Mouse (Mus musculus): ENCODE data around the gene Olfr66. TPM values are rescaled to one million over a fixed set of nuclear protein-coding genes. Genes with fewer than 3 reads are reported as not detected.

The Olfr66 gene
- polyA plus RNA-seq (2021; fragmentation: Nextera tagmentation): not detected in 2 replicates
- long read RNA-seq, experiment 1: 0 reads
- long read RNA-seq, experiment 2: 0 reads

GRCm38 (mm10) chr7:103886152-103886551 is at the start of gene Olfr66:
Olfr66 (minus strand) TSS chr7:103886252.

GRCm38 (mm10) chr7:103934264-103934663 is 48.2 kb upstream of the Olfr66 start, which contains the start of gene Olfr632:
Olfr632 (plus strand) TSS chr7:103934347.

GRCm38 (mm10) chr7:103928525-103928924 is 42.5 kb upstream of the Olfr66 start, which contains the start of gene Olfr631:
Olfr631 (plus strand) TSS chr7:103928825.

GRCm38 (mm10) chr7:103903187-103903586 is 17.1 kb upstream of the Olfr66 start, which contains the start of gene Olfr65:
Olfr65 (plus strand) TSS chr7:103903487.

GRCm38 (mm10) chr7:103894385-103894784 is 8.3 kb upstream of the Olfr66 start, which contains the start of gene Olfr64:
Olfr64 (minus strand) TSS chr7:103894485.

GRCm38 (mm10) chr7:103853090-103853489 is 33.0 kb downstream of the Olfr66 start, which contains the start of gene Hbb-y:
Hbb-y (minus strand) TSS chr7:103853216.

GRCm38 (mm10) chr7:103843034-103843433 is 43.0 kb downstream of the Olfr66 start, which contains the start of gene Hbb-bh1:
Hbb-bh1 (minus strand) TSS chr7:103843164.

GRCm38 (mm10) chr7:103840268-103840667 is 45.8 kb downstream of the Olfr66 start, which contains the start of gene Hbb-bh2:
Hbb-bh2 (minus strand) TSS chr7:103840520.

Other genes starting within 250 kb of the Olfr66 start
- not detected in 2 replicates for gene Olfr622, start 243.6 kb downstream of the Olfr66 start, polyA plus RNA-seq (2021; fragmentation: Nextera tagmentation)
- not detected in 2 replicates for gene Olfr623, start 222.6 kb downstream of the Olfr66 start, polyA plus RNA-seq (2021; fragmentation: Nextera tagmentation)
- not detected in 2 replicates for gene Olfr624, start 215.1 kb downstream of the Olfr66 start, polyA plus RNA-seq (2021; fragmentation: Nextera tagmentation)
- gene Olfr625-ps1, start 203.5 kb downstream of the Olfr66 start, polyA plus RNA-seq (2021; fragmentation: Nextera tagmentation): not detected in 2 replicates
- gene Olfr243, start 171.6 kb downstream of the Olfr66 start, polyA plus RNA-seq (2021; fragmentation: Nextera tagmentation): not detected in 2 replicates
- not detected in 2 replicates for gene Olfr628, start 155.9 kb downstream of the Olfr66 start, polyA plus RNA-seq (2021; fragmentation: Nextera tagmentation)
- not detected in 2 replicates for gene Olfr629, start 141.3 kb downstream of the Olfr66 start, polyA plus RNA-seq (2021; fragmentation: Nextera tagmentation)
- gene Olfr630, start 128.9 kb downstream of the Olfr66 start, polyA plus RNA-seq (2021; fragmentation: Nextera tagmentation): not detected in 2 replicates
- gene Olfr69, start 114.7 kb downstream of the Olfr66 start, polyA plus RNA-seq (2021; fragmentation: Nextera tagmentation): not detected in 2 replicates
- not detected in 2 replicates for gene Olfr68, start 106.6 kb downstream of the Olfr66 start, polyA plus RNA-seq (2021; fragmentation: Nextera tagmentation)
- not detected in 2 replicates for gene Olfr67, start 94.4 kb downstream of the Olfr66 start, polyA plus RNA-seq (2021; fragmentation: Nextera tagmentation)
- gene Hbb-bt, start 72.3 kb downstream of the Olfr66 start, polyA plus RNA-seq (2021; fragmentation: Nextera tagmentation): 0.80 and 2.0 TPM in 2 replicates
- gene Hbb-bs, start 58.2 kb downstream of the Olfr66 start, polyA plus RNA-seq (2021; fragmentation: Nextera tagmentation): 6.5 and 12.6 TPM in 2 replicates
- gene Hbb-bh2, start 45.7 kb downstream of the Olfr66 start, polyA plus RNA-seq (2021; fragmentation: Nextera tagmentation): not detected in 2 replicates
- gene Hbb-bh1, start 43.1 kb downstream of the Olfr66 start, polyA plus RNA-seq (2021; fragmentation: Nextera tagmentation): not detected in 2 replicates
- gene Hbb-y, start 33.0 kb downstream of the Olfr66 start, polyA plus RNA-seq (2021; fragmentation: Nextera tagmentation): not detected in 2 replicates
- not detected in 2 replicates for gene Olfr64, start 8.2 kb upstream of the Olfr66 start, polyA plus RNA-seq (2021; fragmentation: Nextera tagmentation)
- gene Olfr65, start 17.2 kb upstream of the Olfr66 start, polyA plus RNA-seq (2021; fragmentation: Nextera tagmentation): not detected in 2 replicates
- gene Olfr631, start 42.6 kb upstream of the Olfr66 start, polyA plus RNA-seq (2021; fragmentation: Nextera tagmentation): not detected in 2 replicates
- not detected in 2 replicates for gene Olfr632, start 48.1 kb upstream of the Olfr66 start, polyA plus RNA-seq (2021; fragmentation: Nextera tagmentation)
- gene Olfr633, start 58.2 kb upstream of the Olfr66 start, polyA plus RNA-seq (2021; fragmentation: Nextera tagmentation): not detected in 2 replicates
- not detected in 2 replicates for gene Olfr635, start 84.9 kb upstream of the Olfr66 start, polyA plus RNA-seq (2021; fragmentation: Nextera tagmentation)
- gene Olfr638, start 112.5 kb upstream of the Olfr66 start, polyA plus RNA-seq (2021; fragmentation: Nextera tagmentation): not detected in 2 replicates
- gene Olfr639, start 131.1 kb upstream of the Olfr66 start, polyA plus RNA-seq (2021; fragmentation: Nextera tagmentation): not detected in 2 replicates
- not detected in 2 replicates for gene Olfr640, start 139.3 kb upstream of the Olfr66 start, polyA plus RNA-seq (2021; fragmentation: Nextera tagmentation)
- not detected in 2 replicates for gene Olfr641, start 149.2 kb upstream of the Olfr66 start, polyA plus RNA-seq (2021; fragmentation: Nextera tagmentation)
- not detected in 2 replicates for gene Olfr642, start 166.4 kb upstream of the Olfr66 start, polyA plus RNA-seq (2021; fragmentation: Nextera tagmentation)
- not detected in 2 replicates for gene 4930516K23Rik, start 175.2 kb upstream of the Olfr66 start, polyA plus RNA-seq (2021; fragmentation: Nextera tagmentation)
- not detected in 2 replicates for gene Olfr644, start 185.6 kb upstream of the Olfr66 start, polyA plus RNA-seq (2021; fragmentation: Nextera tagmentation)
- not detected in 2 replicates for gene Olfr645, start 199.2 kb upstream of the Olfr66 start, polyA plus RNA-seq (2021; fragmentation: Nextera tagmentation)
- gene Olfr646, start 218.6 kb upstream of the Olfr66 start, polyA plus RNA-seq (2021; fragmentation: Nextera tagmentation): not detected in 2 replicates
- not detected in 2 replicates for gene Ubqln5, start 243.6 kb upstream of the Olfr66 start, polyA plus RNA-seq (2021; fragmentation: Nextera tagmentation)